In genomic region chr2:29802075-29802826, GRCm38 (mm10) we compare ENCODE assay signal across 8 mouse cellular contexts. TPM values are rescaled to one million over a fixed set of nuclear protein-coding genes. Genes with fewer than 3 reads are reported as not detected.
DNase-seq lines count a peak whose midpoint lies in the region; ATAC-seq lines count a peak whose summit lies in the region.

Slc27a4 (plus strand) TSS chr2:29802634.

- intact Hi-C loops in left cerebral cortex, postnatal 10 days (cut with DNase I) = no loop called here

- peak; percentile 99 for ATAC-seq in inflammation-experienced regulatory T-cells, adult 6 months
- ATAC-seq in megakaryocyte-erythroid progenitor cell, adult 5-6 weeks (replicated peaks; ENCODE audit: low FRiP score, low TSS enrichment, poor library complexity, severe bottlenecking) = peak; percentile 96

- peak; percentile 85 for DNase-seq in adipocyte (ENCODE audit: low spot score)
- peak; percentile 99 for DNase-seq in embryo, embryonic 10 days (ENCODE audit: low spot score)
- DNase-seq in gastrocnemius, postnatal 10 days = peak; percentile 97
- DNase-seq in left cerebral cortex, postnatal 10 days (ENCODE audit: extremely low spot score in 1 of 2, low spot score in 2 of 2) = peak; percentile 93 to 98
- peak; percentile 96 for DNase-seq in right cerebral cortex, postnatal 25 days
- peak; percentile 90 to 98 for DNase-seq in urinary bladder, postnatal 4 days (ENCODE audit: low spot score in 2 of 2)

RNA-seq across cellular contexts. Expression of gene Slc27a4, which starts in this region (rescaled TPM):
- 10 to 100 TPM; 10.6 to 11.2 TPM for total RNA-seq in gastrocnemius, postnatal 10 days (2021)
- 1 to 10 TPM; 1.2 to 3.7 (median 2.3) TPM for polyA plus RNA-seq in inflammation-experienced regulatory T-cells, adult 6 months (2017; shearing (Covaris generic))
- total RNA-seq in left cerebral cortex, postnatal 10 days (2021) = 10 to 100 TPM; 96.5 to 100.0 TPM
- total RNA-seq in megakaryocyte-erythroid progenitor cell, adult 5-6 weeks (2014; fragmentation: Nextera tagmentation) = 3.6 and 5.5 TPM in 2 replicates
- 2.1 and 3.3 TPM in 2 replicates for total RNA-seq in megakaryocyte-erythroid progenitor cell, adult 5-6 weeks (2017)

Comparison
In these comparisons a context has a peak if more than half of its experiments do, and no peak if none do; other contexts are left out.
1. Peak in every context shown above with its lines: DNase-seq and ATAC-seq.
2. RNA of gene Slc27a4 (total RNA-seq): 96.5 to 100.0 TPM in left cerebral cortex, postnatal 10 days; 10.6 to 11.2 TPM in gastrocnemius, postnatal 10 days and 2.1 to 5.5 TPM in megakaryocyte-erythroid progenitor cell, adult 5-6 weeks; every median in the first group is over 4 times any median in the second.